Mouse (Mus musculus) hindbrain, embryonic 12.5 days (tissue): ENCODE data around the gene Myd88. TPM values are rescaled to one million over a fixed set of nuclear protein-coding genes. Genes with fewer than 3 reads are reported as not detected.
A peak's percentile ranks its signal among the peaks of the same experiment; 100 is the strongest.

Experiments
- ATAC-seq: fragments of 200-750 bp; cut with Nextera tagmentation; 2 replicates; pipeline ENCODE4 v1.8.0; 2017; ENCODE audit warnings: moderate TSS enrichment; ENCODE audit not compliant: low FRiP score
- H3K27ac ChIP-seq: fragments of 300-500 bp; sonication (generic); 2 replicates; pipeline ENCODE4 v1.5.1; 2016; ENCODE audit warnings: mild to moderate bottlenecking
- H3K27me3 ChIP-seq: fragments of 300-500 bp; sonication (generic); 2 replicates; pipeline ENCODE4 v1.6.1; 2016; ENCODE audit warnings: mild to moderate bottlenecking
- H3K36me3 ChIP-seq: fragments of 300-500 bp; sonication (generic); 2 replicates; pipeline ENCODE4 v1.6.1; 2016; ENCODE audit warnings: mild to moderate bottlenecking
- H3K4me1 ChIP-seq: fragments of 300-500 bp; sonication (generic); 2 replicates; pipeline ENCODE4 v1.6.1; 2016
- H3K4me2 ChIP-seq: fragments of 300-500 bp; sonication (generic); replicated peaks from 2 replicates; pipeline ENCODE4 v1.6.1; 2016; ENCODE audit warnings: mild to moderate bottlenecking
- H3K4me3 ChIP-seq: fragments of 300-500 bp; sonication (generic); 2 replicates; pipeline ENCODE4 v1.5.1; 2016; ENCODE audit warnings: mild to moderate bottlenecking
- H3K9ac ChIP-seq: fragments of 300-500 bp; sonication (generic); 2 replicates; pipeline ENCODE4 v1.6.1; 2016; ENCODE audit warnings: mild to moderate bottlenecking, moderate library complexity
- H3K9me3 ChIP-seq: fragments of 300-500 bp; sonication (generic); replicated peaks from 2 replicates; pipeline ENCODE4 v1.6.1; 2016; ENCODE audit warnings: mild to moderate bottlenecking
- WGBS: fragments of 180-500 bp; shearing (Covaris S2); methylation state at CpG from one replicate; pipeline ENCODE4 v1.1.7; 2016; 5-methylcytosine and 5-hydroxymethylcytosine counted together
- polyA plus RNA-seq: library from polyadenylated mRNA; unstranded; fragments of >200 nt; fragmentation: Nextera tagmentation; extraction: Ambion mirVana; gene quantifications from 2 replicates; pipeline ENCODE4 v1.2.1, GENCODE M21; 2016

The Myd88 gene
- polyA plus RNA-seq, 1 experiment from 2014 or later: 6.3 TPM

DNA sequence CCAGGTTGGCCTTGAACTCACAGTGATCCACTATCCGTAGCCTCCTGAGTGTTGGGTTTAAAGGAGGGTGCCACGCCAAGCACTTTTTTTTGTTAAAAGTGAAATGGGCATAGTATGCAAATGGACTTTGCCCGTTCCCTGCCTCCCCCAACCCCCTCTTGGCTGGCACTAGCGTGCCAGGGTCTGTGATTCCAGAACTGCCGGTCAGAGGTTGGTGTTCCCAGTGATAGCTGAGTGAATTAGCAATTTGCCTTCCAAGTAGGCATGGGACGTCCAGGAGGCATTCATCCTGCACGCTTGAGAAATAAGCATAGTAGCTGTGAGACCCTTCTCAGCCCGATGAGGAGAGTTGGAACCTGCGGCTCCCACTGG is 16.8 kb upstream of the Myd88 start:
- H3K9ac ChIP-seq: peak overlapping the region; percentile 64; the same call in 1 of the 2 replicates
- H3K27ac ChIP-seq: no peak overlapping the region
- ATAC-seq: no peak

GRCm38 (mm10) chr9:119357331-119358057 is 16.3 kb upstream of the Myd88 start, which contains the start of gene Xylb:
Gene Xylb (plus strand): TSS chr9:119357381.
- no peaks in the 10 kb centered on the region for H3K9me3 ChIP-seq
- H3K4me2 ChIP-seq: peak within 1 kb of the TSS; percentile 64
- H3K36me3 ChIP-seq: no peaks in the 10 kb centered on the region
- peak within 1 kb of the TSS; percentile 54 for H3K4me3 ChIP-seq
- no peak within 1 kb of the TSS for H3K27ac ChIP-seq
- peak; percentile 81 for ATAC-seq
- 4% methylated on average over 65 of the region's 65 CpGs for WGBS
- H3K9ac ChIP-seq: peak within 1 kb of the TSS; percentile 64
- no peaks in the 10 kb centered on the region for H3K27me3 ChIP-seq
- H3K4me1 ChIP-seq: 0 out of 2 replicates have a peak, but pooled peaks cover 3% of the 10 kb centered on the region

More for the DNA sequence above, 16.8 kb upstream of the Myd88 start:
- H3K4me1 ChIP-seq: 0 out of 2 replicates have a peak, but pooled peaks cover 3% of the 10 kb centered on the region
- peak overlapping the region; percentile 64 for H3K4me2 ChIP-seq
- H3K4me3 ChIP-seq: peak overlapping the region; percentile 54
- no peaks in the 10 kb centered on the region for H3K9me3 ChIP-seq
- H3K36me3 ChIP-seq: no peaks in the 10 kb centered on the region
- H3K27me3 ChIP-seq: no peaks in the 10 kb centered on the region
- WGBS: 41% methylated on average over 9 of the region's 9 CpGs

- H3K27me3 ChIP-seq: no peaks in the 10 kb centered on the region
- no peak overlapping the region for H3K9ac ChIP-seq
- H3K9me3 ChIP-seq: no peaks in the 10 kb centered on the region
- no peak overlapping the region for H3K27ac ChIP-seq
- 70% methylated on average over 6 of the region's 6 CpGs for WGBS
- 0 out of 2 replicates have a peak, but pooled peaks cover 3% of the 10 kb centered on the region for H3K4me1 ChIP-seq
- H3K4me2 ChIP-seq: no peak overlapping the region
- ATAC-seq: no peak
- no peak overlapping the region for H3K4me3 ChIP-seq
- H3K36me3 ChIP-seq: peaks cover 5% of the 10 kb centered on the region
These were observed 14.7 kb upstream of the Myd88 start for GRCm38 (mm10) chr9:119355943-119356342.

GRCm38 (mm10) chr9:119353926-119354325 is 12.7 kb upstream of the Myd88 start:
- Histone ChIP-seq H3K4me1 (0 out of 2 replicates have a peak, but pooled peaks cover 3% of the 10 kb centered on the region), H3K36me3 (peaks cover 19% of the 10 kb centered on the region), H3K4me2 (no peak overlapping the region), H3K9ac (no peak overlapping the region), H3K27ac (no peak overlapping the region), H3K27me3 (no peaks in the 10 kb centered on the region), H3K9me3 (no peaks in the 10 kb centered on the region), H3K4me3 (no peak overlapping the region)
- 74% methylated on average over 6 of the region's 6 CpGs for WGBS
- ATAC-seq: no peak

DNA sequence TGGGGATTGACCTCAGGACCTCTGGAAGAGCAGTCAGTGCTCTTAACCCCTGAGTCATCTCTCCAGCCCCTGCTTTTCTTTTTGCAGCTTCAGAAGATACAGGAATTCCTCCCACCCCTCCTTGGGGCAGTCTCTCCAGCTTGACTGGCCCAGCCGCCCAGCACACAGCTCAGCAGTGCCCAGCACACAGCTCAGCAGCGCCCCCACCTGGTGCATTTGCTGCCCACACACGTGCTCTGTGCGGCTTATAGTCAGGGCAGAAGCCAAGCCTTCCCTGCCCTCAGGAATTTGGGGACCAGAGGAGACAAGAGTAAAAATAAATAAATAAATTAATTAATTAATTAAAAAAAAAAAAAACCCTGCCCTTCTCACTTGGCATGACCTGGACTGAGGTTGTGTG is 10.8 kb upstream of the Myd88 start:
- Histone ChIP-seq H3K4me1 (no peaks in the 10 kb centered on the region), H3K27me3 (no peaks in the 10 kb centered on the region), H3K9ac (no peak overlapping the region), H3K4me2 (no peak overlapping the region), H3K9me3 (no peaks in the 10 kb centered on the region), H3K27ac (no peak overlapping the region), H3K36me3 (peaks cover 35% of the 10 kb centered on the region), H3K4me3 (no peak overlapping the region)
- WGBS: 27% methylated on average over 4 of the region's 4 CpGs
- peak; percentile 67; the same call in 1 of the 2 replicates for ATAC-seq

GRCm38 (mm10) chr9:119350947-119351705 is 9.9 kb upstream of the Myd88 start:
- Histone ChIP-seq H3K36me3 (peaks cover 44% of the 10 kb centered on the region), H3K27ac (no peak overlapping the region), H3K4me1 (no peaks in the 10 kb centered on the region), H3K27me3 (no peaks in the 10 kb centered on the region), H3K9me3 (no peaks in the 10 kb centered on the region), H3K4me3 (no peak overlapping the region), H3K9ac (no peak overlapping the region), H3K4me2 (no peak overlapping the region)
- no peak for ATAC-seq
- 92% methylated on average over 10 of the region's 10 CpGs for WGBS

- Histone ChIP-seq H3K4me3 (no peak overlapping the region), H3K4me1 (no peaks in the 10 kb centered on the region), H3K9ac (no peak overlapping the region), H3K9me3 (no peaks in the 10 kb centered on the region), H3K27ac (no peak overlapping the region), H3K4me2 (no peak overlapping the region), H3K36me3 (peaks cover 50% of the 10 kb centered on the region), H3K27me3 (no peaks in the 10 kb centered on the region)
- WGBS: 89% methylated on average over 3 of the region's 3 CpGs
- no peak for ATAC-seq
These were observed 9.3 kb upstream of the Myd88 start for GRCm38 (mm10) chr9:119350531-119350930.

GRCm38 (mm10) chr9:119346376-119346775 is 5.2 kb upstream of the Myd88 start:
- H3K4me2 ChIP-seq: no peak overlapping the region
- H3K9me3 ChIP-seq: no peaks in the 10 kb centered on the region
- no peak for ATAC-seq
- H3K4me3 ChIP-seq: no peak overlapping the region
- H3K27me3 ChIP-seq: no peaks in the 10 kb centered on the region
- peaks cover 77% of the 10 kb centered on the region for H3K36me3 ChIP-seq
- no peak overlapping the region for H3K27ac ChIP-seq
- H3K9ac ChIP-seq: no peak overlapping the region
- peaks cover 14% of the 10 kb centered on the region for H3K4me1 ChIP-seq
- 93% methylated on average over 8 of the region's 8 CpGs for WGBS

DNA sequence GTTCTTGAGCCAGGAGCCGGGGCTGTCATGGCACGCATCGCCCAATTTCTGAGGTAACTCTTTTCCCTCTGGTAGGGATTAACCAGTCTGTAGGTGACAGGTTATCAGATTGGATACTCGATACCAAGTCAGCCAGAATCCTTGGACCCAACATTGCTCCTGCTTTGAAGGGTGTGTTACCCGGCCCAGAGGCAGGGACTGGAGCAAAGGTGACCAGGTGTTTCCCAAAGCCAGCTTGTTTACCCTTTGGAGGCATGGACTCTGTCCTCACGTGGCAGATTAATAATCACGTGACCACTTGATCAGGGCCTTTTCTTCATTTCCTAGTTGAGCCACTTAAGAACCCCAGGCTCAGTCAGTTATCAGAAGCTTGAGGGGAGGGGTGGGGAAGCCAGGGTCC is 1.5 kb upstream of the Myd88 start:
- Histone ChIP-seq H3K27ac (no peak overlapping the region), H3K4me3 (no peak overlapping the region), H3K9me3 (no peaks in the 10 kb centered on the region), H3K36me3 (peaks cover 49% of the 10 kb centered on the region), H3K9ac (no peak overlapping the region), H3K4me2 (peak overlapping the region; percentile 75; the same call in 1 of the 2 replicates), H3K27me3 (peaks cover 20% of the 10 kb centered on the region), H3K4me1 (peaks cover 26% of the 10 kb centered on the region)
- ATAC-seq: no peak
- WGBS: 91% methylated on average over 7 of the region's 7 CpGs

GRCm38 (mm10) chr9:119340212-119340580 is 1.0 kb downstream of the Myd88 start:
- Histone ChIP-seq H3K27ac (peak overlapping the region; percentile 89; the same call in 1 of the 2 replicates), H3K9ac (peak overlapping the region; percentile 59), H3K36me3 (peaks cover 24% of the 10 kb centered on the region), H3K4me3 (peak overlapping the region; percentile 81), H3K4me2 (peak overlapping the region; percentile 75), H3K4me1 (peaks cover 26% of the 10 kb centered on the region), H3K27me3 (peaks cover 20% of the 10 kb centered on the region), H3K9me3 (no peaks in the 10 kb centered on the region)
- 9% methylated on average over 8 of the region's 8 CpGs for WGBS
- no peak for ATAC-seq

DNA sequence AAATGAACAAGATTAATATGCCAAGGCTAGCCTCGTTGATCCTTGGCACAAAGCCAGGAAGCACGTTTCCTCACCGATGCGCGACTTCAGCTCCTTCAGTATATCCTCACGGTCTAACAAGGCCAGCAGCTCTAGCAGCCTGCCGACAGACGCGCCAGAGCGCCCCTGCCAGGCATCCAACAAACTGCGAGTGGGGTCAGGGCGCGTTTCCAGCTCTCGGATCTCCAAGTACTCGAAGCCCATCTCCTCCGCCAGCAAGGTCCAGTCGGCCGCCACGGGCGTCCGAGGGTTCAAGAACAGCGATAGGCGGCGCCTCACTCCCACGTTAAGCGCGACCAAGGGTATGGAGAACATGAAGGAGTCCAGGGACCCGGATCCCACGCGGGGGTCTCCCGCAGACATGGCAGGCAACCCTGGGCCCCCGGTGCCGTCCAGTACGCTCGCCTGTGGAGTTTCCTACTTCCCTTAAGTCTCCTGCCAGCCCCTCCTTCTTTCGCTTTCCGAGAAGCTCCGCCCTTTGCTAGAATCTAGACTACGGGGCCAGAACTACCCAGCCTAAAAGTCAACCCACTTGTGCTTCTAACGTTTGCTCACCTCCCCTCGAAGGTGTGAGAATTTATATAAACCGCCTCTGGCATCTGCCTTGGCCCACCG is 1.5 kb downstream of the Myd88 start, which contains the start of gene Acaa1a:
Gene Acaa1a (plus strand): TSS at position 119 of the 654 bp plus-strand sequence.
- Histone ChIP-seq H3K9me3 (no peaks in the 10 kb centered on the region), H3K9ac (peak within 1 kb of the TSS; percentile 59), H3K36me3 (peaks cover 19% of the 10 kb centered on the region), H3K4me1 (peaks cover 26% of the 10 kb centered on the region), H3K27ac (peak within 1 kb of the TSS; percentile 89), H3K4me3 (peak within 1 kb of the TSS; percentile 81), H3K4me2 (peak within 1 kb of the TSS; percentile 75), H3K27me3 (peaks cover 20% of the 10 kb centered on the region)
- 1% methylated on average over 43 of the region's 43 CpGs for WGBS
- no peak for ATAC-seq

GRCm38 (mm10) chr9:119339106-119339505 is 2.1 kb downstream of the Myd88 start:
- Histone ChIP-seq H3K27me3 (peaks cover 20% of the 10 kb centered on the region), H3K4me1 (peaks cover 26% of the 10 kb centered on the region), H3K4me2 (peak overlapping the region; percentile 75), H3K36me3 (peaks cover 13% of the 10 kb centered on the region), H3K9ac (peak overlapping the region; percentile 59), H3K4me3 (peak overlapping the region; percentile 81), H3K27ac (no peak overlapping the region), H3K9me3 (no peaks in the 10 kb centered on the region)
- 53% methylated on average over 7 of the region's 7 CpGs for WGBS
- ATAC-seq: no peak
